ENCODE assay signal across 12 mouse cellular contexts in genomic region chr11:59671049-59671693, GRCm38 (mm10). TPM values are rescaled to one million over a fixed set of nuclear protein-coding genes. Genes with fewer than 3 reads are reported as not detected.
DNase-seq lines count a peak whose midpoint lies in the region; ATAC-seq and TF ChIP-seq lines count a peak whose summit lies in the region.
"Had no signal": no experiment of that assay in that cellular context is flagged by ENCODE, and none has a peak within 500 bp of the region (broad histone marks: within the 10 kb centered on the region; RNA-seq: fewer than 3 reads in every experiment).

No protein-coding gene starts in this region.

- no peak for TF ChIP-seq CTCF in stomach, postnatal 0 days (IDR thresholded peaks at IDR 0.05; ENCODE audit: low read depth)

- H3K27ac ChIP-seq in heart, embryonic 10.5 days, result peak overlapping the region; percentile 36; the same call in 1 of the 2 replicates
- H3K27ac ChIP-seq in heart, embryonic 12.5 days (ENCODE audit: poor library complexity, severe bottlenecking), result no peak overlapping the region; the same call in 1 of the 2 replicates
- H3K27ac ChIP-seq in stomach, postnatal 0 days (replicated peaks), result no peak overlapping the region
- H3K27ac ChIP-seq: limb, embryonic 10.5 days; neural tube, embryonic 12.5 days had no signal

- H3K9me3 ChIP-seq in heart, embryonic 10.5 days, result no peaks in the 10 kb centered on the region
- no peaks in the 10 kb centered on the region for H3K9me3 ChIP-seq in heart, embryonic 12.5 days (replicated peaks)
- H3K9me3 ChIP-seq in stomach, postnatal 0 days (ENCODE audit: control insufficient read depth, low read length), result no peaks in the 10 kb centered on the region
- H3K9me3 ChIP-seq: limb, embryonic 10.5 days; neural tube, embryonic 12.5 days had no signal

- intact Hi-C loops in left cerebral cortex, postnatal 25 days (cut with DNase I), result no loop called here

- no peak for ATAC-seq in heart, embryonic 12.5 days (ENCODE audit: insufficient number of reproducible peaks, low FRiP score)
- ATAC-seq in common myeloid progenitor, adult 5-6 weeks (replicated peaks; ENCODE audit: low read depth, poor library complexity, severe bottlenecking), result peak; percentile 50
- ATAC-seq in stomach, postnatal 0 days (ENCODE audit: low FRiP score, low TSS enrichment), result no peak

- TF ChIP-seq EP300 in stomach, postnatal 0 days (optimal IDR thresholded peaks at IDR 0.05), result no peak

- peaks cover 52% of the 10 kb centered on the region for H3K4me1 ChIP-seq in heart, embryonic 10.5 days
- H3K4me1 ChIP-seq in heart, embryonic 12.5 days (replicated peaks), result peaks cover 53% of the 10 kb centered on the region
- H3K4me1 ChIP-seq in stomach, postnatal 0 days (replicated peaks; ENCODE audit: control insufficient read depth, insufficient read depth), result peaks cover 6% of the 10 kb centered on the region; the same call in 1 of the 2 replicates

- no peak overlapping the region for H3K4me2 ChIP-seq in heart, embryonic 12.5 days
- H3K4me2 ChIP-seq in stomach, postnatal 0 days (replicated peaks; ENCODE audit: low read depth), result no peak overlapping the region
- H3K4me2 ChIP-seq: neural tube, embryonic 12.5 days had no signal

- no peak overlapping the region for H3K4me3 ChIP-seq in heart, embryonic 10.5 days
- H3K4me3 ChIP-seq in heart, embryonic 12.5 days, result no peak overlapping the region
- H3K4me3 ChIP-seq in stomach, postnatal 0 days (ENCODE audit: low read depth, low read length), result no peak overlapping the region
- H3K4me3 ChIP-seq: limb, embryonic 10.5 days; neural tube, embryonic 12.5 days had no signal

- WGBS in heart, embryonic 10.5 days, result 75% methylated on average over 4 of the region's 4 CpGs
- 61% methylated on average over 4 of the region's 4 CpGs for WGBS in heart, embryonic 12.5 days
- 67% methylated on average over 4 of the region's 4 CpGs for WGBS in stomach, postnatal 0 days

- H3K9ac ChIP-seq in heart, embryonic 12.5 days, result no peak overlapping the region
- H3K9ac ChIP-seq in stomach, postnatal 0 days (ENCODE audit: low read length), result 0 out of 2 replicates have a peak overlapping the region, but pooled peaks have one; percentile 27
- H3K9ac ChIP-seq: neural tube, embryonic 12.5 days had no signal

- H3K27me3 ChIP-seq in heart, embryonic 10.5 days (ENCODE audit: insufficient read depth, poor library complexity, severe bottlenecking), result no peaks in the 10 kb centered on the region
- no peaks in the 10 kb centered on the region for H3K27me3 ChIP-seq in heart, embryonic 12.5 days (replicated peaks)
- H3K27me3 ChIP-seq in stomach, postnatal 0 days (ENCODE audit: control insufficient read depth, insufficient read depth, low read length), result no peaks in the 10 kb centered on the region
- H3K27me3 ChIP-seq: neural tube, embryonic 12.5 days had no signal

- DNase-seq in heart, embryonic 10.5 days (ENCODE audit: low spot score), result no peak
- peak; percentile 53 for DNase-seq in ovary, adult 18-20 months (ENCODE audit: low spot score)
- DNase-seq in ovary, postnatal 10 days (ENCODE audit: low spot score), result no peak
- no peak for DNase-seq in stomach, postnatal 0 days (ENCODE audit: low spot score)
- no peak for DNase-seq in spleen, postnatal 4 days (ENCODE audit: low spot score in 2 of 2)
- DNase-seq in left cerebral cortex, postnatal 25 days (ENCODE audit: low spot score in 2 of 2), result no peak
- DNase-seq: cerebellum, postnatal 25 days; heart, postnatal 10 days had no signal

- 0 out of 2 replicates have a peak, but pooled peaks cover 3% of the 10 kb centered on the region for H3K36me3 ChIP-seq in heart, embryonic 10.5 days
- no peaks in the 10 kb centered on the region for H3K36me3 ChIP-seq in heart, embryonic 12.5 days
- H3K36me3 ChIP-seq in stomach, postnatal 0 days (ENCODE audit: control insufficient read depth, insufficient read depth, low read length), result no peaks in the 10 kb centered on the region
- H3K36me3 ChIP-seq: neural tube, embryonic 12.5 days had no signal

RNA-seq across cellular contexts. Expression of gene Mprip, which starts 10.1 kb away (rescaled TPM):
- polyA plus RNA-seq in heart, embryonic 10.5 days (2016; fragmentation: Nextera tagmentation; extraction: Ambion mirVana), result 36.6 and 43.6 TPM in 2 replicates
- polyA plus RNA-seq in heart, embryonic 12.5 days (2016; fragmentation: Nextera tagmentation; extraction: Ambion mirVana), result 79.5 and 79.8 TPM in 2 replicates
- 88.3 and 101 TPM in 2 replicates for total RNA-seq in common myeloid progenitor, adult 5-6 weeks (2017)
- polyA plus RNA-seq in stomach, postnatal 0 days (2015; fragmentation: Nextera tagmentation; extraction: Ambion mirVana), result 51.1 and 56.8 TPM in 2 replicates
- 100 to 1,000 TPM; 276 to 292 TPM for total RNA-seq in left cerebral cortex, postnatal 25 days (2021)
